Comparison of ENCODE assay signal across 19 mouse cellular contexts in genomic region chr2:131172322-131172721, GRCm38 (mm10).
"Had no signal": no experiment of that assay in that cellular context is flagged by ENCODE, and none has a peak within 500 bp of the region (broad histone marks: within the 10 kb centered on the region; RNA-seq: fewer than 3 reads in every experiment).

No protein-coding gene starts in this region.

- H3K9ac ChIP-seq: midbrain, embryonic 12.5 days; midbrain, embryonic 15.5 days; neural tube, embryonic 13.5 days; stomach, embryonic 15.5 days had no signal

- H3K4me3 ChIP-seq: midbrain, embryonic 15.5 days; myocyte; stomach, embryonic 15.5 days had no signal

- H3K9me3 ChIP-seq: kidney, embryonic 15.5 days; limb, embryonic 13.5 days; midbrain, embryonic 12.5 days; midbrain, embryonic 15.5 days; neural tube, embryonic 13.5 days; stomach, embryonic 15.5 days had no signal

- H3K27ac ChIP-seq: kidney, embryonic 15.5 days; limb, embryonic 13.5 days; macrophage; midbrain, embryonic 12.5 days; midbrain, embryonic 15.5 days; neural tube, embryonic 13.5 days; stomach, embryonic 15.5 days had no signal

- H3K4me2 ChIP-seq: midbrain, embryonic 12.5 days had no signal

- DNase-seq: kidney, adult 11 months; kidney, adult 8-10 months; kidney, postnatal 10 days; kidney, postnatal 36 days; layer of hippocampus, postnatal 36 days; lung, adult 2 months; lung, postnatal 14 days; retina, postnatal 1 day; right cerebral cortex, postnatal 25 days; spleen, adult 18-20 months; thymus, postnatal 36 days had no signal

- ATAC-seq: midbrain, embryonic 15.5 days had no signal

- H3K36me3 ChIP-seq: midbrain, embryonic 15.5 days had no signal
